Mouse (Mus musculus): ENCODE data around the gene Nat10. TPM values are rescaled to one million over a fixed set of nuclear protein-coding genes. Genes with fewer than 3 reads are reported as not detected.
A peak's percentile ranks its signal among the peaks of the same experiment; 100 is the strongest.

The Nat10 gene
- polyA plus RNA-seq, 1 experiment from 2014 or later = 8.8 TPM

DNA sequence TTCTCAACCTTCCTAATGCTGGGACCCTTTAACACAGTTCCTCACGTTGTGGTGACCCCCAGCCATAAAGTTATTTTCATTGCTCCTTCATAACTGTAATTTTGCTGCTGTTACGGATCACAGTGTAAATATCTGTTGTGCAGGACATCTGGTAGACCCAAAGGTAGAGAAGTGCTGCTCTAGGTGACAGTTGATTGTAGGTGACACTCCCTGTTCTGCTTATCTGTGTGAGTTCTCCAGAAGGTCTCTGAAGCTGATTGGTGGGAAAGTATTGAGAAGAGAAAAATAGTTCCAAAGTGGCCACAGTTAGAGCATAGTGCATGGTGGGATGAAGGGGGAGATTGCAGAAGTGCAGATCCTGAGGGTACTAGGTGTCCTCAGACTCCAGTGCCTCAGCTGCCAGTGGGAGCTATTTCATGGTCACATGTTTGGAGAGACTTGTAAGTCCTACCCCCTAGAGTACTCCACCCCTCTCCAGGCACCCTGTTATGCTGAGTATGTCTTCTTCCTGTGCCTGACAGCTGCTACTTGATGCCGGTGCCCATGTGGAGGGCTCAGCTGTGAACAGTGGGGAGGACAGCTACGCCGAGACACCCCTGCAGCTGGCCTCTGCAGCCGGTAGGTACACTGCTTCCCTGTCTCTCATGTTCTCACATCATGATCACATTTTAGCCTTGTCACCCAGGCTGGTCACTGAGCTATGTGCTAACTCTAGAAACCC lies 53.9 kb downstream of the Nat10 start:
- ATAC-seq (ENCODE audit: low FRiP score, low TSS enrichment) = no peak
- no peak overlapping the region for H3K9ac ChIP-seq (ENCODE audit: low read length)
- no peak overlapping the region for H3K4me2 ChIP-seq (replicated peaks; ENCODE audit: low read depth)
- TF ChIP-seq EP300 (optimal IDR thresholded peaks at IDR 0.05) (no peak), CTCF (IDR thresholded peaks at IDR 0.05; ENCODE audit: low read depth) (no peak)
- 0 out of 2 replicates have a peak, but pooled peaks cover 3% of the 10 kb centered on the region for H3K36me3 ChIP-seq (ENCODE audit: control insufficient read depth, insufficient read depth, low read length)
- H3K4me3 ChIP-seq (ENCODE audit: low read depth, low read length) = no peak overlapping the region
- WGBS = 86% methylated on average over 6 of the region's 6 CpGs
- H3K4me1 ChIP-seq (replicated peaks; ENCODE audit: control insufficient read depth, insufficient read depth) = no peaks in the 10 kb centered on the region
- H3K27me3 ChIP-seq (ENCODE audit: control insufficient read depth, insufficient read depth, low read length) = no peaks in the 10 kb centered on the region
- DNase-seq (ENCODE audit: low spot score) = no peak
- H3K9me3 ChIP-seq (ENCODE audit: control insufficient read depth, low read length) = no peaks in the 10 kb centered on the region
- H3K27ac ChIP-seq (replicated peaks) = no peak overlapping the region

DNA sequence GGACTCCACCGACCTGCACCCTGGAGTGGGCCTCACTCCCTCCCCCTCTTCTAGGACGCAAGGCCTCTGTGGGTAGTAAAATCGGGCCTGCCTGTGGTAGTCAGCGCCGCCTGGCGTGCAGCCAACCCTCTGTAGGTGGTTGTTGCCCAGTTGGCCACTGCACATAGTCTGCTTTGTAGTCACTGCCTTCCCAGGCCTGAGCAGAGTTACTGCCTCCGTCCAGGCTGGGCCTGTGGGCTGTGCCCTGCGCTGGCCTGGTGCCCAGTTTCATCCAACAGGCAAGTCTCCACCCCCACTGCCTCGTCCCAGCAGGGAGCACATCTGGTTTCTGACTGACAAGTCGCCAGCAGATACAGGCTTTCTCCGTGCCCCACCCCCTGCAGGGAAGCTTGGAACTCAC lies 54.8 kb downstream of the Nat10 start:
- Histone ChIP-seq H3K36me3 (ENCODE audit: control insufficient read depth, insufficient read depth, low read length) (0 out of 2 replicates have a peak, but pooled peaks cover 3% of the 10 kb centered on the region), H3K27ac (replicated peaks) (no peak overlapping the region), H3K4me3 (ENCODE audit: low read depth, low read length) (no peak overlapping the region), H3K9ac (ENCODE audit: low read length) (no peak overlapping the region), H3K4me2 (replicated peaks; ENCODE audit: low read depth) (no peak overlapping the region), H3K27me3 (ENCODE audit: control insufficient read depth, insufficient read depth, low read length) (no peaks in the 10 kb centered on the region), H3K4me1 (replicated peaks; ENCODE audit: control insufficient read depth, insufficient read depth) (no peaks in the 10 kb centered on the region), H3K9me3 (ENCODE audit: control insufficient read depth, low read length) (no peaks in the 10 kb centered on the region)
- peak; percentile 85 for DNase-seq (ENCODE audit: low spot score)
- ATAC-seq (ENCODE audit: low FRiP score, low TSS enrichment) = peak; percentile 73
- TF ChIP-seq EP300 (optimal IDR thresholded peaks at IDR 0.05) = no peak
- no peak for TF ChIP-seq CTCF (IDR thresholded peaks at IDR 0.05; ENCODE audit: low read depth)
- WGBS = 33% methylated on average over 11 of the region's 11 CpGs

DNA sequence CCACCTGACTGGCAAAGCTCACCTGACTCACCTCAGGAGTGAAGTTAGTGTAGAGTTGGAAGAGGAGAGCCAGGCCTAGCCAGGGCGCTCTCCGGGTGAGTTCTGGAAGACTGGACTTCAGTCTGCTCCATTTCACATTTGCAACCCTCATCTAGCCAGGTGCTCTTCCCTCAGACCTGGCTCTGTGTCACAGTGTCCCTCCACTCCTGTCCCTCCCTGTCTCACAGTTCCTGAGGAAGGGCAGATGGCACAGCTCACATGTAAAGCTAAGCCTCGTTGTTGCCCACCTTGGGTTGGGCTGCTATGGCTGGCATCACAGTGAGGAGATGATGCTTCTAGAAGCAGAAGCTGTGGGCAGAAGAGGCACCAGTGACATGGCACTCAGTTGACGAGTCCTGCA lies 55.2 kb downstream of the Nat10 start:
- ATAC-seq (ENCODE audit: low FRiP score, low TSS enrichment) (no peak), DNase-seq (ENCODE audit: low spot score) (no peak)
- TF ChIP-seq EP300 (optimal IDR thresholded peaks at IDR 0.05) (no peak), CTCF (IDR thresholded peaks at IDR 0.05; ENCODE audit: low read depth) (no peak)
- Histone ChIP-seq H3K9ac (ENCODE audit: low read length) (no peak overlapping the region), H3K9me3 (ENCODE audit: control insufficient read depth, low read length) (no peaks in the 10 kb centered on the region), H3K27me3 (ENCODE audit: control insufficient read depth, insufficient read depth, low read length) (no peaks in the 10 kb centered on the region), H3K36me3 (ENCODE audit: control insufficient read depth, insufficient read depth, low read length) (0 out of 2 replicates have a peak, but pooled peaks cover 3% of the 10 kb centered on the region), H3K4me2 (replicated peaks; ENCODE audit: low read depth) (no peak overlapping the region), H3K4me3 (ENCODE audit: low read depth, low read length) (no peak overlapping the region), H3K27ac (replicated peaks) (no peak overlapping the region), H3K4me1 (replicated peaks; ENCODE audit: control insufficient read depth, insufficient read depth) (no peaks in the 10 kb centered on the region)
- WGBS = 83% methylated on average over 4 of the region's 4 CpGs

DNA sequence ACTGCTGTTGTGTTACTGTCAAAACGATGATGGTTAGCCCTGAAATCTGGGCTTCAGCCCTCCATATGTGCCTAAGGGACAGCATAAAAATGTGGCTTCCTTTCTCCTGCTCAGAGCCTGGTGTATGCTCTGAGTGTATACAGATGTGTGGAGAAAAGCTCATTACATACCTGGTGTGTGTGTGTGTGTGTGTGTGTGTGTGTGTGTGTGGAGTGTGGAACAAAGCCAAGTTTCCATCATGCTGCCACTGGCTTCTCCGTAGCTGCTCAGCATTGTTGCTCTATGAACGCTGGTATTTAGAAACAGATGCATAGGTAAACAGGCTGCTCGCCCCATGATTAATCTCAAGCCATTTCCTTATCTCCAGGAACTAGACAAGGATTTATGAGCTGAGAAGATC lies 57.2 kb downstream of the Nat10 start:
- no peak overlapping the region for H3K4me2 ChIP-seq (replicated peaks; ENCODE audit: low read depth)
- H3K36me3 ChIP-seq (ENCODE audit: control insufficient read depth, insufficient read depth, low read length) = 0 out of 2 replicates have a peak, but pooled peaks cover 3% of the 10 kb centered on the region
- H3K9ac ChIP-seq (ENCODE audit: low read length) = no peak overlapping the region
- DNase-seq (ENCODE audit: low spot score) (no peak), ATAC-seq (ENCODE audit: low FRiP score, low TSS enrichment) (no peak)
- TF ChIP-seq CTCF (IDR thresholded peaks at IDR 0.05; ENCODE audit: low read depth) (no peak), EP300 (optimal IDR thresholded peaks at IDR 0.05) (no peak)
- no peaks in the 10 kb centered on the region for H3K9me3 ChIP-seq (ENCODE audit: control insufficient read depth, low read length)
- no peak overlapping the region for H3K27ac ChIP-seq (replicated peaks)
- no peak overlapping the region for H3K4me3 ChIP-seq (ENCODE audit: low read depth, low read length)
- H3K4me1 ChIP-seq (replicated peaks; ENCODE audit: control insufficient read depth, insufficient read depth) = no peaks in the 10 kb centered on the region
- no peaks in the 10 kb centered on the region for H3K27me3 ChIP-seq (ENCODE audit: control insufficient read depth, insufficient read depth, low read length)
- 57% methylated on average over 4 of the region's 4 CpGs for WGBS

DNA sequence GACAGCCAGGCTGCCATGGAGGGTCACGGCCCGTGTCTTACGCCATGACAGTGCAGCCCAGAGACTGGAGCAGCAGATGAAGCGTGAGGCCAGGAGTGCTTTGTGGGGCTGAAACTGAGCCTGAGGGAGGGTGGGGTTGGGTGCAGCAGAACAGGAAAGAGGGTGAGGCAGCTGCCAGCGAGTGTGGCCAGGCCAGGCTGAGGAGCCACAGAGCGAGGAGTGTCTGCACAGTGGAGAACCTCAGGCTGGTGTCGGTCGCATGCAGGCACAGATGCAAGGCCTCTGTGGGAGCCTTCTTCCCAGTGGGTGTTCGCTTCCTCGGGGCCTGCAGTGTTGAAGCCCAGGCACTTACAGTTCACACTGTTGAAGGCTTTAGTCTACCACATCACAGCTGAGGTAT lies 57.7 kb downstream of the Nat10 start:
- DNase-seq (ENCODE audit: low spot score) = peak; percentile 52
- 0 out of 2 replicates have a peak, but pooled peaks have one; percentile 27 for ATAC-seq (ENCODE audit: low FRiP score, low TSS enrichment)

DNA sequence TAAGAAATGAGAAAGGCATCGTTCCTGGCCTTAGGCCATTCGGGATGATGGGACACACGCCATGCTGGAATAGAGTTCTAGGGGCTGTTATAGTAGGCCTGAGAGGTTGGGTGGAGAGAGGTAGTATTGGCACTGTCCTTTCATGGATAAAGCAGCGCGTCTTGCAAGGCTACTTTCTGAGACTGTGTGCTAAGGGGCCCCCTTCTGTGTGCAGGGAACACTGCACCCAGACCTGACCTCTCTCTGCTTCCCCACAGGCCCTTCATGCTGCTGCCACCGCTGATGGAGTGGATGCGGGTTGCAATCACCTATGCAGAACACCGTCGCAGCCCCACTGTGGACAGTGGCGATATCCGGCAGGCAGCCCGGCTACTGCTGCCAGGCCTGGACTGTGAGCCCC lies 60.6 kb downstream of the Nat10 start:
- peak; percentile 60 for TF ChIP-seq CTCF (IDR thresholded peaks at IDR 0.05; ENCODE audit: low read depth)
- TF ChIP-seq EP300 (optimal IDR thresholded peaks at IDR 0.05) = no peak
- Histone ChIP-seq H3K4me2 (replicated peaks; ENCODE audit: low read depth) (no peak overlapping the region), H3K9me3 (ENCODE audit: control insufficient read depth, low read length) (no peaks in the 10 kb centered on the region), H3K4me3 (ENCODE audit: low read depth, low read length) (no peak overlapping the region), H3K27me3 (ENCODE audit: control insufficient read depth, insufficient read depth, low read length) (no peaks in the 10 kb centered on the region), H3K4me1 (replicated peaks; ENCODE audit: control insufficient read depth, insufficient read depth) (no peaks in the 10 kb centered on the region), H3K27ac (replicated peaks) (no peak overlapping the region), H3K9ac (ENCODE audit: low read length) (no peak overlapping the region), H3K36me3 (ENCODE audit: control insufficient read depth, insufficient read depth, low read length) (no peaks in the 10 kb centered on the region)
- 73% methylated on average over 12 of the region's 12 CpGs for WGBS
- DNase-seq (ENCODE audit: low spot score) = no peak
- no peak; the same call in 1 of the 2 replicates for ATAC-seq (ENCODE audit: low FRiP score, low TSS enrichment)

More for the DNA sequence above, 57.7 kb downstream of the Nat10 start:
- Histone ChIP-seq H3K9ac (ENCODE audit: low read length) (no peak overlapping the region), H3K4me3 (ENCODE audit: low read depth, low read length) (no peak overlapping the region), H3K4me1 (replicated peaks; ENCODE audit: control insufficient read depth, insufficient read depth) (no peaks in the 10 kb centered on the region), H3K9me3 (ENCODE audit: control insufficient read depth, low read length) (no peaks in the 10 kb centered on the region), H3K27ac (replicated peaks) (no peak overlapping the region), H3K36me3 (ENCODE audit: control insufficient read depth, insufficient read depth, low read length) (0 out of 2 replicates have a peak, but pooled peaks cover 3% of the 10 kb centered on the region), H3K4me2 (replicated peaks; ENCODE audit: low read depth) (no peak overlapping the region), H3K27me3 (ENCODE audit: control insufficient read depth, insufficient read depth, low read length) (no peaks in the 10 kb centered on the region)
- no peak for TF ChIP-seq EP300 (optimal IDR thresholded peaks at IDR 0.05)
- no peak for TF ChIP-seq CTCF (IDR thresholded peaks at IDR 0.05; ENCODE audit: low read depth)
- WGBS = 73% methylated on average over 10 of the region's 10 CpGs
